Mouse (Mus musculus) 3134 (cell line): ENCODE data around the gene Foxc1.

ENCODE experiments used
- DNase-seq: peaks from one replicate; pipeline ENCODE4 v3.0.0-alpha.2; 2011; ENCODE audit warnings: low spot score; ENCODE audit not compliant: insufficient read length; ENCODE audit errors: extremely low read depth

The Foxc1 gene

GRCm38 (mm10) chr13:31828446-31828845 is 22.0 kb downstream of the Foxc1 start:
- DNase-seq, result no peak

GRCm38 (mm10) chr13:31830332-31830731 is 23.9 kb downstream of the Foxc1 start:
- DNase-seq, result no peak

GRCm38 (mm10) chr13:31835802-31836201 is 29.4 kb downstream of the Foxc1 start:
- no peak for DNase-seq

GRCm38 (mm10) chr13:31849258-31849971 is 43.0 kb downstream of the Foxc1 start:
- DNase-seq, result no peak

- no peak for DNase-seq
Observed at GRCm38 (mm10) chr13:31853564-31853963, 47.1 kb downstream of the Foxc1 start.

- DNase-seq, result no peak
Observed at GRCm38 (mm10) chr13:31854000-31854399, 47.6 kb downstream of the Foxc1 start.

GRCm38 (mm10) chr13:31860200-31860599 is 53.8 kb downstream of the Foxc1 start:
- no peak for DNase-seq
